Mouse (Mus musculus) lung, adult 2 months (tissue): ENCODE data around the gene Cpne7. TPM values are rescaled to one million over a fixed set of nuclear protein-coding genes. Genes with fewer than 3 reads are reported as not detected.

Experiments
- DNase-seq: peaks from one replicate; pipeline ENCODE4 v3.0.0; 2022
- H3K4me1 ChIP-seq: fragments of 200-500 bp; 2 replicates; pipeline ENCODE4 v1.6.1; 2011; ENCODE audit warnings: low read length; ENCODE audit not compliant: control insufficient read depth, insufficient read depth
- H3K4me3 ChIP-seq: fragments of 200-500 bp; replicated peaks from 2 replicates; pipeline ENCODE3; 2011; ENCODE audit warnings: low read depth, mild to moderate bottlenecking, control low read depth, low read length; ENCODE audit errors: extremely low read depth
- CTCF ChIP-seq: fragments of 200-500 bp; IDR thresholded peaks from 2 replicates; pipeline ENCODE4 v1.5.1; 2011; ENCODE audit warnings: mild to moderate bottlenecking, low read length, control low read depth; ENCODE audit not compliant: insufficient read depth
- POLR2A ChIP-seq: fragments of 200-500 bp; IDR thresholded peaks from 2 replicates; pipeline ENCODE4 v1.6.1; 2011; ENCODE audit warnings: low read depth, mild to moderate bottlenecking, control low read depth, low read length, borderline replicate concordance; ENCODE audit errors: extremely low read depth
- WGBS: fragments of 180-500 bp; shearing (Covaris S2); methylation state at CpG from one replicate; pipeline ENCODE4 v1.1.7; 2018; 5-methylcytosine and 5-hydroxymethylcytosine counted together
- polyA plus RNA-seq: library from polyadenylated mRNA; depleted of rRNA; stranded (reverse); fragments of >200 nt; gene quantifications from 2 replicates; pipeline ENCODE4 v1.2.3, GENCODE M21; 2012; rRNA removed

The Cpne7 gene
- 1.3 and 1.7 TPM in 2 replicates for polyA plus RNA-seq

GRCm38 (mm10) chr8:123117127-123117731 lies at the start of gene Cpne7:
Cpne7 (plus strand) TSS chr8:123117374.
- Histone ChIP-seq H3K4me3 (peak within 1 kb of the TSS; percentile 33), H3K4me1 (peaks cover 11% of the 10 kb centered on the region)
- under 1% methylated on average over 51 of the region's 51 CpGs for WGBS
- TF ChIP-seq POLR2A = no peak
- TF ChIP-seq CTCF = no peak
- DNase-seq = no peak

GRCm38 (mm10) chr8:123071176-123071575 lies 46.0 kb upstream of the Cpne7 start:
- DNase-seq = no peak
- Histone ChIP-seq H3K4me1 (peaks cover under 1% of the 10 kb centered on the region), H3K4me3 (no peak overlapping the region)
- 38% methylated on average over 4 of the region's 4 CpGs for WGBS
- TF ChIP-seq CTCF (no peak), POLR2A (no peak)

GRCm38 (mm10) chr8:123077213-123077612 lies 40.0 kb upstream of the Cpne7 start:
- TF ChIP-seq CTCF (no peak), POLR2A (no peak)
- DNase-seq = no peak
- Histone ChIP-seq H3K4me3 (no peak overlapping the region), H3K4me1 (no peaks in the 10 kb centered on the region)
- 85% methylated on average over 6 of the region's 6 CpGs for WGBS

GRCm38 (mm10) chr8:123082993-123083392 lies 34.2 kb upstream of the Cpne7 start:
- H3K4me1 ChIP-seq = no peaks in the 10 kb centered on the region
- no peak for TF ChIP-seq CTCF
- TF ChIP-seq POLR2A = no peak
- WGBS = 91% methylated on average over 6 of the region's 6 CpGs
- no peak overlapping the region for H3K4me3 ChIP-seq
- no peak for DNase-seq

- Histone ChIP-seq H3K4me1 (no peaks in the 10 kb centered on the region), H3K4me3 (no peak overlapping the region)
- 88% methylated on average over 12 of the region's 12 CpGs for WGBS
- no peak for DNase-seq
- no peak for TF ChIP-seq CTCF
- no peak for TF ChIP-seq POLR2A
Observed at GRCm38 (mm10) chr8:123083610-123084009, 33.6 kb upstream of the Cpne7 start.

GRCm38 (mm10) chr8:123087289-123087688 lies 29.9 kb upstream of the Cpne7 start:
- no peaks in the 10 kb centered on the region for H3K4me1 ChIP-seq
- TF ChIP-seq CTCF (no peak), POLR2A (no peak)
- no peak overlapping the region for H3K4me3 ChIP-seq
- WGBS = 47% methylated on average over 9 of the region's 9 CpGs
- DNase-seq = no peak

GRCm38 (mm10) chr8:123097216-123097615 lies 20.0 kb upstream of the Cpne7 start:
- TF ChIP-seq CTCF (no peak), POLR2A (no peak)
- DNase-seq = no peak
- H3K4me1 ChIP-seq = no peaks in the 10 kb centered on the region
- 84% methylated on average over 11 of the region's 11 CpGs for WGBS
- H3K4me3 ChIP-seq = no peak overlapping the region

- Histone ChIP-seq H3K4me1 (peaks cover under 1% of the 10 kb centered on the region), H3K4me3 (no peak overlapping the region)
- TF ChIP-seq CTCF = no peak
- TF ChIP-seq POLR2A = no peak
- no peak for DNase-seq
- WGBS = 86% methylated on average over 12 of the region's 12 CpGs
Observed at GRCm38 (mm10) chr8:123097786-123098584, 19.2 kb upstream of the Cpne7 start.

- 44% methylated on average over 8 of the region's 8 CpGs for WGBS
- no peak for TF ChIP-seq POLR2A
- TF ChIP-seq CTCF = no peak
- no peak for DNase-seq
- Histone ChIP-seq H3K4me3 (no peak overlapping the region), H3K4me1 (peaks cover 7% of the 10 kb centered on the region)
Observed at GRCm38 (mm10) chr8:123100288-123100687, 16.9 kb upstream of the Cpne7 start.

- DNase-seq = no peak
- no peak for TF ChIP-seq CTCF
- TF ChIP-seq POLR2A = no peak
- Histone ChIP-seq H3K4me3 (no peak overlapping the region), H3K4me1 (peaks cover 7% of the 10 kb centered on the region)
- 77% methylated on average over 4 of the region's 4 CpGs for WGBS
Observed at GRCm38 (mm10) chr8:123101244-123101643, 15.9 kb upstream of the Cpne7 start.
